Mouse (Mus musculus) bone marrow, adult 2 months (tissue): ENCODE measurements around the gene Wfdc15a. TPM values are rescaled to one million over a fixed set of nuclear protein-coding genes. Genes with fewer than 3 reads are reported as not detected.
"Not testable (repeated sequence)": the region's sequence is repeated elsewhere in the genome, so short reads cannot be mapped to it uniquely, and the experiment has no call there.

Experiments
- H3K27ac ChIP-seq: fragments of 200-500 bp; 2 replicates; pipeline ENCODE4 v1.5.1; 2012; ENCODE audit warnings: low read depth, mild to moderate bottlenecking, control low read depth, inconsistent platforms, low read length; ENCODE audit not compliant: control insufficient read depth, poor library complexity, insufficient read depth
- H3K4me1 ChIP-seq: fragments of 200-500 bp; 2 replicates; pipeline ENCODE4 v1.6.1; 2011; ENCODE audit warnings: low read length; ENCODE audit not compliant: control insufficient read depth, insufficient read depth
- H3K4me3 ChIP-seq: fragments of 200-500 bp; replicated peaks from 2 replicates; pipeline ENCODE3; 2011; ENCODE audit warnings: mild to moderate bottlenecking, low read depth, low read length, control low read depth; ENCODE audit not compliant: control insufficient read depth
- CTCF ChIP-seq: fragments of 200-500 bp; IDR thresholded peaks from 2 replicates; pipeline ENCODE4 v1.5.1; 2011; ENCODE audit warnings: low read length, control low read depth; ENCODE audit not compliant: control insufficient read depth, insufficient read depth
- POLR2A ChIP-seq: fragments of 200-500 bp; IDR thresholded peaks from 2 replicates; pipeline ENCODE4 v1.6.1; 2011; ENCODE audit warnings: low read depth, mild to moderate bottlenecking, control low read depth, low read length, borderline replicate concordance; ENCODE audit not compliant: control insufficient read depth
- whole genome bisulfite sequencing: fragments of 180-500 bp; shearing (Covaris S2); methylation state at CpG from one replicate; pipeline ENCODE4 v1.1.7; 2018; 5-methylcytosine and 5-hydroxymethylcytosine counted together
- polyA plus RNA-seq: library from polyadenylated mRNA; stranded (reverse); fragments of >200 nt; gene quantifications from 2 replicates; pipeline ENCODE4 v1.2.4, GENCODE M21; 2011; ENCODE audit warnings: low replicate concordance; ENCODE audit not compliant: missing spikeins, insufficient read depth, insufficient read length

Gene Wfdc15a
- polyA plus RNA-seq, 1 experiment, result not detected

- no peak overlapping the region for H3K4me3 ChIP-seq
- TF ChIP-seq POLR2A (no peak), CTCF (no peak)
- WGBS, result 32% methylated on average over 4 of the region's 4 CpGs
- no peaks in the 10 kb centered on the region for H3K4me1 ChIP-seq
- no peak overlapping the region for H3K27ac ChIP-seq
Observed at GRCm38 (mm10) chr2:164206676-164207075, 6.7 kb upstream of the Wfdc15a start.

- H3K4me3 ChIP-seq, H3K4me1 ChIP-seq, H3K27ac ChIP-seq: not testable (repeated sequence)
- 79% methylated on average over 10 of the region's 10 CpGs for WGBS
Observed at GRCm38 (mm10) chr2:164206011-164206410, 6.1 kb upstream of the Wfdc15a start.

DNA sequence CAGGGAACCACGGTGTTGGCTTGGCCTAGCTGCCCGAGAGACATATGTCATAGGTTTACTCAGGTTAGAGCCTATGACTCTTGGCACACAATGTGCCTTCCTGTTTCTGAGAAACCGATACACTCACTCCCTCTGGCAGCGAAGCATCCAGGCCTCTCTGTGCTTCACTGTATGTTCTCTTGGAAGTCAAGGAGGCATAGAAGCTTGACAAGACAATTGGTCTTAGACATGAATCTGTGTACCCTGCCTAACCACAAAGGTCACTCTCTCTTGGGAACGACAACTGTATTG, 3.3 kb downstream of the Wfdc15a start:
- no peak overlapping the region for H3K4me3 ChIP-seq
- H3K4me1 ChIP-seq, result no peaks in the 10 kb centered on the region
- TF ChIP-seq CTCF (no peak), POLR2A (no peak)
- WGBS, result 80% methylated on average over 5 of the region's 5 CpGs
- H3K27ac ChIP-seq, result no peak overlapping the region

GRCm38 (mm10) chr2:164195971-164196699, 3.8 kb downstream of the Wfdc15a start:
- Histone ChIP-seq H3K4me3 (no peak overlapping the region), H3K4me1 (no peaks in the 10 kb centered on the region), H3K27ac (no peak overlapping the region)
- 77% methylated on average over 5 of the region's 5 CpGs for WGBS
- no peak for TF ChIP-seq CTCF
- no peak for TF ChIP-seq POLR2A

- Histone ChIP-seq H3K4me3 (no peak overlapping the region), H3K27ac (no peak overlapping the region), H3K4me1 (no peaks in the 10 kb centered on the region)
- WGBS, result 68% methylated on average over 5 of the region's 5 CpGs
- no peak for TF ChIP-seq POLR2A
- TF ChIP-seq CTCF, result no peak
Observed at GRCm38 (mm10) chr2:164194959-164195630, 4.8 kb downstream of the Wfdc15a start.

- Histone ChIP-seq H3K27ac (no peak overlapping the region), H3K4me1 (no peaks in the 10 kb centered on the region), H3K4me3 (no peak overlapping the region)
- no peak for TF ChIP-seq POLR2A
- no peak for TF ChIP-seq CTCF
Observed at GRCm38 (mm10) chr2:164192279-164192678, 7.7 kb downstream of the Wfdc15a start.

DNA sequence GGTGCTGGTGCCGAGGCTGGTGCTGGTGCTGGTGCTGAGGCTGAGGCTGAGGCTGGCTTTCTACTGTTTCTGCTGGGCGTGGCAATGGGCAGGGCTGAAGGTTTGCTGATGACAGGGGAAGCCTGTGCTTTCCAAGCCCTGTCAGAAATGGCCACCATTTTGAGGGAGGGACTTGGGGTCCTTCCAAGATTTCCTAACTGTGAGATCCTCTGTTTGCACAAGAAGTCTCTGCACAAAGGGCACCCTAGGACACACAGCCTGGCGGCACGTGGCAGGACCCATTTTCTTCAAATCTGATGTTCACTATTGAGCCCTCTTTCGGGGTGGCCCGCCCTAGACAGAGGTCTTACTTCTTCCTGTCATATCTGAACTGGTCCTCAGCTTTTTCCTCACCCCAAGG, 9.4 kb downstream of the Wfdc15a start, which contains the start of gene Wfdc12:
Gene Wfdc12 (minus strand): TSS at position 33 of the 400 bp plus-strand sequence.
- H3K4me1 ChIP-seq, result no peaks in the 10 kb centered on the region
- H3K27ac ChIP-seq, result no peak within 1 kb of the TSS
- H3K4me3 ChIP-seq, result no peak within 1 kb of the TSS
- 77% methylated on average over 6 of the region's 6 CpGs for WGBS
- no peak for TF ChIP-seq POLR2A
- no peak for TF ChIP-seq CTCF

- Histone ChIP-seq H3K27ac (no peak overlapping the region), H3K4me1 (no peaks in the 10 kb centered on the region), H3K4me3 (no peak overlapping the region)
- WGBS, result 22% methylated on average over 5 of the region's 5 CpGs
- TF ChIP-seq POLR2A (no peak), CTCF (peak; percentile 64)
Observed at GRCm38 (mm10) chr2:164188722-164189121, 11.2 kb downstream of the Wfdc15a start.
